Mouse (Mus musculus): Measurements from ENCODE around the gene Them5. TPM values are rescaled to one million over a fixed set of nuclear protein-coding genes. Genes with fewer than 3 reads are reported as not detected.

Gene Them5
- total and polyA plus RNA-seq, 2 experiments from 2014 or later = not detected

GRCm38 (mm10) chr3:94344182-94344581 is 2.3 kb downstream of the Them5 start:
- DNase-seq (ENCODE audit: low spot score) (no peak), ATAC-seq (ENCODE audit: insufficient read depth, low read depth) (no peak)
- no peak for TF ChIP-seq CTCF (IDR thresholded peaks at IDR 0.05; ENCODE audit: low read depth)
- TF ChIP-seq EP300 (IDR thresholded peaks at IDR 0.05; ENCODE audit: low read depth) = no peak
- no peaks in the 10 kb centered on the region for H3K27me3 ChIP-seq (ENCODE audit: control insufficient read depth, insufficient read depth, low read length)
- WGBS = 81% methylated on average over 2 of the region's 2 CpGs
- H3K4me1 ChIP-seq (ENCODE audit: control insufficient read depth, insufficient read depth) = no peaks in the 10 kb centered on the region
- no peak overlapping the region for H3K9ac ChIP-seq (replicated peaks; ENCODE audit: low read depth, low read length)
- H3K4me3 ChIP-seq (ENCODE audit: low read depth, low read length) = no peak overlapping the region
- H3K9me3 ChIP-seq (replicated peaks; ENCODE audit: control insufficient read depth, low read length) = no peaks in the 10 kb centered on the region
- no peak overlapping the region for H3K4me2 ChIP-seq (ENCODE audit: low read depth, low read length)
- no peaks in the 10 kb centered on the region for H3K36me3 ChIP-seq (replicated peaks; ENCODE audit: control insufficient read depth, insufficient read depth, low read length)
- no peak overlapping the region for H3K27ac ChIP-seq (ENCODE audit: low read depth)

- no peak for ATAC-seq (ENCODE audit: insufficient read depth, low read depth)
- Histone ChIP-seq H3K4me3 (ENCODE audit: low read depth, low read length) (no peak overlapping the region), H3K9ac (replicated peaks; ENCODE audit: low read depth, low read length) (no peak overlapping the region), H3K27ac (ENCODE audit: low read depth) (no peak overlapping the region), H3K4me1 (ENCODE audit: control insufficient read depth, insufficient read depth) (no peaks in the 10 kb centered on the region), H3K27me3 (ENCODE audit: control insufficient read depth, insufficient read depth, low read length) (no peaks in the 10 kb centered on the region), H3K4me2 (ENCODE audit: low read depth, low read length) (no peak overlapping the region), H3K36me3 (replicated peaks; ENCODE audit: control insufficient read depth, insufficient read depth, low read length) (no peaks in the 10 kb centered on the region), H3K9me3 (replicated peaks; ENCODE audit: control insufficient read depth, low read length) (no peaks in the 10 kb centered on the region)
- 66% methylated on average over 3 of the region's 3 CpGs for WGBS
- no peak for DNase-seq (ENCODE audit: low spot score)
- TF ChIP-seq EP300 (IDR thresholded peaks at IDR 0.05; ENCODE audit: low read depth) (no peak), CTCF (IDR thresholded peaks at IDR 0.05; ENCODE audit: low read depth) (no peak)
Observed at GRCm38 (mm10) chr3:94344897-94345296, 3.0 kb downstream of the Them5 start.

DNA sequence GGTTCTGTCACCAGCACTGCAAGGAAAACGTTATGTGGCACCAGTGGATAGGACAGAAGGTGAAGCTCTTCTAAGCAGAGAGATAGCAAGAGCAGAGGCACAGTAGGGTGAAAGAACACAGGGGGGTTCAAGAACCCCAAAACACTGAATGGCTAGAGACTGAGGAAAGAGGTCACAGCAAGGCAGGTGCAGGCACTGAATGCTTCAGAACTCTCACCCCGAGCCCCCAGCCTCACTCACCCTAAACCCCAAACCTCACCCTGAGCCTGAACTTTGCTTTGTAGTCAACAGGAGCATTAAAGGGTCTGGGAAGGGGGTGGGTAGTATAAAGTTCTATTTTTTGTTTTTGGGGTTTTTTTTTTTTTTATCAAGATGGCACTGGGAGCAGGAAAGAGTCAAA is 6.2 kb downstream of the Them5 start:
- Histone ChIP-seq H3K9ac (replicated peaks; ENCODE audit: low read depth, low read length) (no peak overlapping the region), H3K9me3 (replicated peaks; ENCODE audit: control insufficient read depth, low read length) (no peaks in the 10 kb centered on the region), H3K4me1 (ENCODE audit: control insufficient read depth, insufficient read depth) (no peaks in the 10 kb centered on the region), H3K27me3 (ENCODE audit: control insufficient read depth, insufficient read depth, low read length) (no peaks in the 10 kb centered on the region), H3K27ac (ENCODE audit: low read depth) (no peak overlapping the region), H3K36me3 (replicated peaks; ENCODE audit: control insufficient read depth, insufficient read depth, low read length) (no peaks in the 10 kb centered on the region), H3K4me3 (ENCODE audit: low read depth, low read length) (no peak overlapping the region), H3K4me2 (ENCODE audit: low read depth, low read length) (no peak overlapping the region)
- WGBS = 73% methylated on average over 2 of the region's 2 CpGs
- DNase-seq (ENCODE audit: low spot score) = no peak
- no peak for ATAC-seq (ENCODE audit: insufficient read depth, low read depth)
- no peak for TF ChIP-seq CTCF (IDR thresholded peaks at IDR 0.05; ENCODE audit: low read depth)
- no peak for TF ChIP-seq EP300 (IDR thresholded peaks at IDR 0.05; ENCODE audit: low read depth)

DNA sequence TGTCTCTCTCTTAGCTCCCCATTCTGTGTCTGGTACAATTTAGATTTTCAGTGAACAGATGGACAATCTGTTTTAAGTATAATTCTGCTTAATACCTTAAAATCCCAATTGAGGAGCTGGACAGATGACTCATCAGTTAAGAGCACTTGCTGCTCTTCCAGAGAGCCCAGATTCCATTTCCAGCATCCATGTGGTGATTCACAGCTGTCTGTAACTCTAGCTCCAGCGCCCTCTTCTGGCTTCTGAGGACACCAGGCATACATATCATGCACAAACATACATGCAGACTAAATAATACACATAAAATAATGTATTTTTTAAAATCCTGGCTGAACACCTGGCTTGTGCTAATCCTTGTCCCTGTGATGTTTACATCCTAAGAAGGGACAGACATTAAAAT is 18.9 kb downstream of the Them5 start:
- no peaks in the 10 kb centered on the region for H3K36me3 ChIP-seq (replicated peaks; ENCODE audit: control insufficient read depth, insufficient read depth, low read length)
- H3K27ac ChIP-seq (ENCODE audit: low read depth) = no peak overlapping the region
- H3K9me3 ChIP-seq (replicated peaks; ENCODE audit: control insufficient read depth, low read length) = peaks cover 8% of the 10 kb centered on the region; the same call in 1 of the 2 replicates
- 4% methylated on average over 1 of the region's 1 CpGs for WGBS
- TF ChIP-seq EP300 (IDR thresholded peaks at IDR 0.05; ENCODE audit: low read depth) (no peak), CTCF (IDR thresholded peaks at IDR 0.05; ENCODE audit: low read depth) (no peak)
- no peak overlapping the region for H3K4me2 ChIP-seq (ENCODE audit: low read depth, low read length)
- no peak overlapping the region for H3K4me3 ChIP-seq (ENCODE audit: low read depth, low read length)
- ATAC-seq (ENCODE audit: insufficient read depth, low read depth) (no peak), DNase-seq (ENCODE audit: low spot score) (no peak)
- H3K9ac ChIP-seq (replicated peaks; ENCODE audit: low read depth, low read length) = no peak overlapping the region
- H3K4me1 ChIP-seq (ENCODE audit: control insufficient read depth, insufficient read depth) = 0 out of 2 replicates have a peak, but pooled peaks cover 8% of the 10 kb centered on the region
- peaks cover 31% of the 10 kb centered on the region for H3K27me3 ChIP-seq (ENCODE audit: control insufficient read depth, insufficient read depth, low read length)

- Histone ChIP-seq H3K9me3 (replicated peaks; ENCODE audit: control insufficient read depth, low read length) (no peaks in the 10 kb centered on the region; the same call in 1 of the 2 replicates), H3K4me2 (ENCODE audit: low read depth, low read length) (peak within 1 kb of the TSS; percentile 79), H3K4me3 (ENCODE audit: low read depth, low read length) (peak within 1 kb of the TSS; percentile 52), H3K27me3 (ENCODE audit: control insufficient read depth, insufficient read depth, low read length) (peaks cover 31% of the 10 kb centered on the region), H3K9ac (replicated peaks; ENCODE audit: low read depth, low read length) (peak within 1 kb of the TSS; percentile 51; the same call in 1 of the 2 replicates), H3K27ac (ENCODE audit: low read depth) (no peak within 1 kb of the TSS), H3K4me1 (ENCODE audit: control insufficient read depth, insufficient read depth) (0 out of 2 replicates have a peak, but pooled peaks cover 8% of the 10 kb centered on the region), H3K36me3 (replicated peaks; ENCODE audit: control insufficient read depth, insufficient read depth, low read length) (no peaks in the 10 kb centered on the region)
- DNase-seq (ENCODE audit: low spot score) (no peak), ATAC-seq (ENCODE audit: insufficient read depth, low read depth) (no peak)
- TF ChIP-seq CTCF (IDR thresholded peaks at IDR 0.05; ENCODE audit: low read depth) = no peak
- no peak for TF ChIP-seq EP300 (IDR thresholded peaks at IDR 0.05; ENCODE audit: low read depth)
- WGBS = 70% methylated on average over 7 of the region's 7 CpGs
Observed at GRCm38 (mm10) chr3:94362138-94362537, 20.2 kb downstream of the Them5 start, which contains the start of gene C2cd4d. Gene C2cd4d (plus strand): TSS chr3:94362438.

Data from heart, postnatal 0 days (tissue).